Mouse (Mus musculus): ENCODE data around the gene Cdc42ep4.

DNA sequence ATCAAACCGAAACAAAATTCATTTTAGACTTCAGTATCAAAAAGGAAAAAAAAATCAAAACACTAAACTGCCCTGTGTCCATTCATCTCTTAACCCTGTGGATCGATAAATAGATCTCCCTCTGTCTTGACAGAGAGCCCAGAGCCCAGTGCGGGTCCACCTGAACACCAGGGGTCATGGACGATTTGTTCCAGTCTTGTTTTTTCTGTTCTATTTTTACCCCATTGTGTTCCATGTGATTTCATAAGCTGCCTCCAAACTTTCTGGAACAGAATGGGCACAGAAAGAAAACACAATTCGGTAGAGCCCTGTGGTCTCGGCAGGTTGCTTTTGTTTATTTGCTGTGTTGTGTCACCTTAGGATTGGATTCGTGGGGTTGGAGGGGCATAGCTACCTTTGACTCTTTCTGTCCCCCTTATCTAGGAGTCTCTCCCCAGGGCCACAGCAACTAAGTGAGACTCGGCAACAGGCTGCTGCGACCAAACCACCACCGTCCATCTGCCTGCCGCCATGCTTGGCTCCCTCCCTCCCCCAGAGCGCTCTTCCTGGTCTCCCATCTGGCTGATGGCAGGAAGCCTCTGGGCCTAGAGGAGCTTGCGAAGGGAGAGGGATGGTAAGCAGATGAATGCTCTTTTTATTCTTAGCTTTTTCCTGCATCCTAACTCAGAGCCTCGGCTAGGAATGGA lies 29.1 kb downstream of the Cdc42ep4 start:
- TF ChIP-seq CTCF (IDR thresholded peaks at IDR 0.05; ENCODE audit: extremely low read depth, insufficient read depth, insufficient read length, insufficient replicate concordance) (no peak), POLR2A (IDR thresholded peaks at IDR 0.05; ENCODE audit: low read depth, low read length) (no peak)

Measured in spleen, adult 2 months (tissue).